Mouse (Mus musculus) G1E-ER4 (cell line): ENCODE measurements around the gene Ammecr1. TPM values are rescaled to one million over a fixed set of nuclear protein-coding genes. Genes with fewer than 3 reads are reported as not detected.

ENCODE experiments used
- GATA1 ChIP-seq: IDR thresholded peaks from one replicate; pipeline ENCODE4 v1.8.0; 2012; ENCODE audit warnings: low read length, inconsistent platforms
- polyA plus RNA-seq: library from polyadenylated mRNA; stranded (reverse); fragments of >175 nt; gene quantifications from 2 replicates; pipeline ENCODE4 v1.2.3, GENCODE M21; 2012

The Ammecr1 gene
- polyA plus RNA-seq, 1 experiment = 6.5 TPM

GRCm38 (mm10) chrX:142965236-142966007 is 1.1 kb downstream of the Ammecr1 start:
- TF ChIP-seq GATA1 = no peak

GRCm38 (mm10) chrX:142960434-142960833 is 6.1 kb downstream of the Ammecr1 start:
- TF ChIP-seq GATA1 = no peak

GRCm38 (mm10) chrX:142959674-142960307 is 6.7 kb downstream of the Ammecr1 start:
- no peak for TF ChIP-seq GATA1

- no peak for TF ChIP-seq GATA1
Observed at GRCm38 (mm10) chrX:142928430-142928829, 38.1 kb downstream of the Ammecr1 start.

- no peak for TF ChIP-seq GATA1
Observed at GRCm38 (mm10) chrX:142917394-142917793, 49.1 kb downstream of the Ammecr1 start.

- TF ChIP-seq GATA1 = no peak
Observed at GRCm38 (mm10) chrX:142916719-142917118, 49.8 kb downstream of the Ammecr1 start.

- TF ChIP-seq GATA1 = no peak
Observed at GRCm38 (mm10) chrX:142914208-142914607, 52.3 kb downstream of the Ammecr1 start.

- TF ChIP-seq GATA1 = no peak
Observed at GRCm38 (mm10) chrX:142903854-142904253, 62.7 kb downstream of the Ammecr1 start.

GRCm38 (mm10) chrX:142902599-142902998 is 63.9 kb downstream of the Ammecr1 start:
- no peak for TF ChIP-seq GATA1

GRCm38 (mm10) chrX:142901915-142902314 is 64.6 kb downstream of the Ammecr1 start:
- TF ChIP-seq GATA1 = no peak

- TF ChIP-seq GATA1 = no peak
Observed at GRCm38 (mm10) chrX:142898295-142898887, 68.1 kb downstream of the Ammecr1 start.

- TF ChIP-seq GATA1 = no peak
Observed at GRCm38 (mm10) chrX:142897477-142898000, 69.0 kb downstream of the Ammecr1 start.

- no peak for TF ChIP-seq GATA1
Observed at GRCm38 (mm10) chrX:142895316-142895715, 71.2 kb downstream of the Ammecr1 start.

- TF ChIP-seq GATA1 = no peak
Observed at GRCm38 (mm10) chrX:142885962-142886361, 80.6 kb downstream of the Ammecr1 start.

- TF ChIP-seq GATA1 = no peak
Observed at GRCm38 (mm10) chrX:142883593-142883992, 82.9 kb downstream of the Ammecr1 start.

GRCm38 (mm10) chrX:142882255-142882654 is 84.3 kb downstream of the Ammecr1 start:
- TF ChIP-seq GATA1 = no peak
